Mouse (Mus musculus) common myeloid progenitor, adult 5-6 weeks (primary cell): ENCODE results near the gene Ttc19. TPM values are rescaled to one million over a fixed set of nuclear protein-coding genes. Genes with fewer than 3 reads are reported as not detected.

Experiments used
- total RNA-seq: library from RNA; stranded (forward); fragments of 200-1000, 187-1606 nt; gene quantifications from 2 replicates; pipeline ENCODE4 v1.2.3, GENCODE M21; 2017

Ttc19 gene
- total RNA-seq, 1 experiment from 2014 or later, result 11.3 TPM

Other genes starting within 250 kb of the Ttc19 start
- gene Adora2b, start 32.5 kb upstream of the Ttc19 start, total RNA-seq, result 0.41 TPM in 1 of 2 replicates, not detected in the other
- gene Zswim7, start 98 bp upstream of the Ttc19 start, total RNA-seq, result 6.1 and 10.2 TPM in 2 replicates
- 3.3 and 4.3 TPM in 2 replicates for gene Pigl, start 177.0 kb downstream of the Ttc19 start, total RNA-seq
- gene Ncor1, start 177.1 kb downstream of the Ttc19 start, total RNA-seq, result 335 and 349 TPM in 2 replicates